Mouse (Mus musculus): ENCODE results near the gene Mthfsd. TPM values are rescaled to one million over a fixed set of nuclear protein-coding genes. Genes with fewer than 3 reads are reported as not detected.
"Not testable (repeated sequence)": the region's sequence is repeated elsewhere in the genome, so short reads cannot be mapped to it uniquely, and the experiment has no call there.

Mthfsd gene
- 44.7 and 51.6 TPM in 2 replicates for polyA plus RNA-seq (2012; rRNA removed)

- TF ChIP-seq CTCF (IDR thresholded peaks at IDR 0.05; ENCODE audit: insufficient read depth, low read length) (peak; percentile 11; the same call in 1 of the 2 replicates), POLR2A (IDR thresholded peaks at IDR 0.05; ENCODE audit: borderline replicate concordance, extremely low read depth, low read depth, low read length) (peak; percentile 75; the same call in 1 of the 2 replicates)
- H3K4me1 ChIP-seq (ENCODE audit: control insufficient read depth, insufficient read depth, low read length) = peaks cover 4% of the 10 kb centered on the region; the same call in 1 of the 2 replicates
These were observed at the start of gene Mthfsd for GRCm38 (mm10) chr8:121107668-121108656. TSS of gene Mthfsd (minus strand) at chr8:121108392.

GRCm38 (mm10) chr8:121156990-121157491 is 48.8 kb upstream of the Mthfsd start:
- H3K4me3 ChIP-seq (replicated peaks; ENCODE audit: extremely low read depth, low read depth, low read length) = no peak overlapping the region
- WGBS = 78% methylated on average over 7 of the region's 7 CpGs
- TF ChIP-seq CTCF (IDR thresholded peaks at IDR 0.05; ENCODE audit: insufficient read depth, low read length) (no peak), POLR2A (IDR thresholded peaks at IDR 0.05; ENCODE audit: borderline replicate concordance, extremely low read depth, low read depth, low read length) (no peak)
- no peak for DNase-seq
- H3K4me1 ChIP-seq (ENCODE audit: control insufficient read depth, insufficient read depth, low read length) = no peaks in the 10 kb centered on the region

More at GRCm38 (mm10) chr8:121107668-121108656, at the start of gene Mthfsd:
- peak; percentile 97 for DNase-seq
- peak within 1 kb of the TSS; percentile 89 for H3K4me3 ChIP-seq (replicated peaks; ENCODE audit: extremely low read depth, low read depth, low read length)
- under 1% methylated on average over 75 of the region's 75 CpGs for WGBS

- WGBS = 39% methylated on average over 12 of the region's 12 CpGs
- H3K4me3 ChIP-seq (replicated peaks; ENCODE audit: extremely low read depth, low read depth, low read length) = no peak overlapping the region
- TF ChIP-seq POLR2A (IDR thresholded peaks at IDR 0.05; ENCODE audit: borderline replicate concordance, extremely low read depth, low read depth, low read length) = no peak
- H3K4me1 ChIP-seq (ENCODE audit: control insufficient read depth, insufficient read depth, low read length) = no peaks in the 10 kb centered on the region
- DNase-seq = no peak
These were observed 44.2 kb upstream of the Mthfsd start for GRCm38 (mm10) chr8:121152394-121152793.

GRCm38 (mm10) chr8:121148573-121149083 is 40.4 kb upstream of the Mthfsd start:
- 27% methylated on average over 8 of the region's 8 CpGs for WGBS
- no peak overlapping the region for H3K4me3 ChIP-seq (replicated peaks; ENCODE audit: extremely low read depth, low read depth, low read length)
- no peak for DNase-seq
- no peaks in the 10 kb centered on the region for H3K4me1 ChIP-seq (ENCODE audit: control insufficient read depth, insufficient read depth, low read length)
- TF ChIP-seq POLR2A (IDR thresholded peaks at IDR 0.05; ENCODE audit: borderline replicate concordance, extremely low read depth, low read depth, low read length) (no peak), CTCF (IDR thresholded peaks at IDR 0.05; ENCODE audit: insufficient read depth, low read length) (no peak)

GRCm38 (mm10) chr8:121145457-121146134 is 37.4 kb upstream of the Mthfsd start:
- 42% methylated on average over 5 of the region's 6 CpGs for WGBS
- not testable (repeated sequence) for DNase-seq; H3K4me1 ChIP-seq (ENCODE audit: control insufficient read depth, insufficient read depth, low read length); H3K4me3 ChIP-seq (replicated peaks; ENCODE audit: extremely low read depth, low read depth, low read length)

- WGBS = 94% methylated on average over 6 of the region's 6 CpGs
- TF ChIP-seq POLR2A (IDR thresholded peaks at IDR 0.05; ENCODE audit: borderline replicate concordance, extremely low read depth, low read depth, low read length) = no peak
- TF ChIP-seq CTCF (IDR thresholded peaks at IDR 0.05; ENCODE audit: insufficient read depth, low read length) = no peak
- no peak for DNase-seq
- no peaks in the 10 kb centered on the region for H3K4me1 ChIP-seq (ENCODE audit: control insufficient read depth, insufficient read depth, low read length)
- no peak overlapping the region for H3K4me3 ChIP-seq (replicated peaks; ENCODE audit: extremely low read depth, low read depth, low read length)
These were observed 28.7 kb upstream of the Mthfsd start for GRCm38 (mm10) chr8:121136856-121137255.

GRCm38 (mm10) chr8:121134512-121134911 is 26.3 kb upstream of the Mthfsd start:
- DNase-seq = no peak
- no peak for TF ChIP-seq POLR2A (IDR thresholded peaks at IDR 0.05; ENCODE audit: borderline replicate concordance, extremely low read depth, low read depth, low read length)
- no peak for TF ChIP-seq CTCF (IDR thresholded peaks at IDR 0.05; ENCODE audit: insufficient read depth, low read length)
- Histone ChIP-seq H3K4me3 (replicated peaks; ENCODE audit: extremely low read depth, low read depth, low read length) (no peak overlapping the region), H3K4me1 (ENCODE audit: control insufficient read depth, insufficient read depth, low read length) (no peaks in the 10 kb centered on the region)
- WGBS = 87% methylated on average over 11 of the region's 11 CpGs

GRCm38 (mm10) chr8:121134102-121134501 is 25.9 kb upstream of the Mthfsd start:
- 85% methylated on average over 10 of the region's 10 CpGs for WGBS
- TF ChIP-seq CTCF (IDR thresholded peaks at IDR 0.05; ENCODE audit: insufficient read depth, low read length) (no peak), POLR2A (IDR thresholded peaks at IDR 0.05; ENCODE audit: borderline replicate concordance, extremely low read depth, low read depth, low read length) (no peak)
- Histone ChIP-seq H3K4me3 (replicated peaks; ENCODE audit: extremely low read depth, low read depth, low read length) (no peak overlapping the region), H3K4me1 (ENCODE audit: control insufficient read depth, insufficient read depth, low read length) (no peaks in the 10 kb centered on the region)
- no peak for DNase-seq

- peaks cover 2% of the 10 kb centered on the region for H3K4me1 ChIP-seq (ENCODE audit: control insufficient read depth, insufficient read depth, low read length)
These were observed 24.8 kb upstream of the Mthfsd start for GRCm38 (mm10) chr8:121132961-121133513.

More at GRCm38 (mm10) chr8:121132961-121133513, 24.8 kb upstream of the Mthfsd start:
- TF ChIP-seq CTCF (IDR thresholded peaks at IDR 0.05; ENCODE audit: insufficient read depth, low read length) (no peak), POLR2A (IDR thresholded peaks at IDR 0.05; ENCODE audit: borderline replicate concordance, extremely low read depth, low read depth, low read length) (no peak)
- no peak for DNase-seq
- WGBS = 81% methylated on average over 5 of the region's 5 CpGs
- no peak overlapping the region for H3K4me3 ChIP-seq (replicated peaks; ENCODE audit: extremely low read depth, low read depth, low read length)
